Mouse (Mus musculus) olfactory bulb, adult 2 months (tissue): Measurements from ENCODE around the gene Daw1. TPM values are rescaled to one million over a fixed set of nuclear protein-coding genes. Genes with fewer than 3 reads are reported as not detected.

Source experiments
- H3K27ac ChIP-seq: fragments of 200-500 bp; 2 replicates; pipeline ENCODE4 v1.5.1; 2012; ENCODE audit warnings: low read depth, low read length; ENCODE audit not compliant: insufficient read depth
- H3K4me1 ChIP-seq: fragments of 200-500 bp; 2 replicates; pipeline ENCODE4 v1.6.1; 2012; ENCODE audit warnings: low read length; ENCODE audit not compliant: control insufficient read depth, insufficient read depth
- H3K4me3 ChIP-seq: fragments of 200-500 bp; 2 replicates; pipeline ENCODE4 v1.5.1; 2012; ENCODE audit warnings: mild to moderate bottlenecking, low read depth, low read length, moderate library complexity; ENCODE audit not compliant: insufficient read depth
- CTCF ChIP-seq: fragments of 200-500 bp; IDR thresholded peaks from 2 replicates; pipeline ENCODE4 v1.5.1; 2012; ENCODE audit warnings: low read depth, mild to moderate bottlenecking, low read length, moderate library complexity; ENCODE audit not compliant: insufficient read depth
- POLR2A ChIP-seq: fragments of 200-500 bp; IDR thresholded peaks from 2 replicates; pipeline ENCODE4 v1.6.1; 2012; ENCODE audit warnings: mild to moderate bottlenecking, low read depth, low read length, moderate library complexity; ENCODE audit not compliant: insufficient read depth
- WGBS: fragments of 180-500 bp; shearing (Covaris S2); methylation state at CpG from one replicate; pipeline ENCODE4 v1.1.7; 2018; 5-methylcytosine and 5-hydroxymethylcytosine counted together
- polyA plus RNA-seq: library from polyadenylated mRNA; stranded (reverse); fragments of >200 nt; gene quantifications from 2 replicates; pipeline ENCODE4 v1.2.4, GENCODE M21; 2012; ENCODE audit warnings: low replicate concordance; ENCODE audit not compliant: missing spikeins, insufficient read depth, insufficient read length

Daw1 gene
- polyA plus RNA-seq, 1 experiment = not detected

DNA sequence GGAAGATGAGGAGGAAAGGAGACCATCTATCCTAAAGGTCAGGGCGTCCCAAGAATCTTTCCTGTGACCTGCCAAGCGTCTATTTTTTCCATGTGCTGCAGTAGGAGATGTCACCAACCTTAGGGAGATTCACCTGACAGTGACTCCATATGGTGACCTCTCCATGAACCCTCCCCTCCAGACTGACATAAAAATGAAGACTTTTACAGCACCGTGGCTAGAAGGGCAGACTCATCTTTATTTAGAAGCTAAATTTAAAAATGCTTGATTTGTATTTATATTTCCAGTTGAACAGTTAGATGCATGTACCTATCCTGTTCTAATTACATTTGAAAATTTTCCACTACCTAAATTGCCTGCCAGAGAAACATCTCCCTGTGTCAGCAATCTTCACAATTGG, 68.4 kb downstream of the Daw1 start:
- no peaks in the 10 kb centered on the region for H3K4me1 ChIP-seq
- WGBS = 91% methylated on average over 3 of the region's 3 CpGs
- no peak overlapping the region for H3K27ac ChIP-seq
- H3K4me3 ChIP-seq = no peak overlapping the region
- TF ChIP-seq CTCF (no peak), POLR2A (no peak)

DNA sequence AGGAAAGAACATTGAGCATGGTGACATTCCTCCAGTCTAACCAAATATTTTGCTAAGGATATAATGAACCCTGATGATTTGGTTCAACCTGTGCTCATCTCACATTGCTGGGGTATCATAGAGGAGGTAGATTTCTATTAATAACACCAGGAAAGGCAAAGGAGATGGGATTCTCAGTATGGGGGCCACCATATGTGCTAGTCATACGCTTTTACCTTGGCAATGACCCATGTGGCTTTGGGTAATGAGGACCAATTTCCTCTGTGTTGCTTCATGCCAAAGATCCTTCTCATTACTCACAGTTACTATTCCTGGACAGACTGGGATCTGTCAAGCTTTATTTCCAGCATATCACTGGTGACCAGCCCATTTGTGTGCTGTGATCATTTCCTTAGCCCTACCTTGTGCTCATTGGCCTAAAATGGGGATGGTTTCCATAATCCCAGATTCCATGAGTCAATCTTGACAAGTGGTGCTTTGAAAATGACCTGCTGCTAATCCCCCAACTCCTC, 88.7 kb downstream of the Daw1 start:
- H3K27ac ChIP-seq = no peak overlapping the region
- H3K4me1 ChIP-seq = no peaks in the 10 kb centered on the region
- 84% methylated on average over 1 of the region's 1 CpGs for WGBS
- H3K4me3 ChIP-seq = no peak overlapping the region
- no peak for TF ChIP-seq CTCF
- TF ChIP-seq POLR2A = no peak

DNA sequence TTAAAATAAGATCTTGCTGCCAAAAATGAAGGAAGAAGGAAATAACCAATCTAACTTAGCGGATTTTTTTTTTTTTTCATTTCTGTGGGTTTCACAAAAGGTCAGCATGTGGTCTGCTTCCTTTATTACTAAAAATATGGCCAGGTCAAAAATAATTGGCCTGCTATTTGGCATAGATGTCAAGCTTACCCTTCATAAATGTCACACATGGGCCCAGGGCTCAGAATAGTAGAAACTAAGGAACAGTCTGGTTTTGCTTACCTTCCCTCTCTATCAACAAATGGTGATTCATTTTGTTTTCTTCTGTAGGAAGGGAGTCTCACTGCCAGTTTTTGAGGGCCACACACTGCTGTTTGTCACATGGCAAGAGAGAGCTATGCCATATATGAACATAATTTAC, 92.2 kb downstream of the Daw1 start:
- TF ChIP-seq CTCF (no peak), POLR2A (no peak)
- H3K4me1 ChIP-seq = no peaks in the 10 kb centered on the region
- H3K27ac ChIP-seq = no peak overlapping the region
- no peak overlapping the region for H3K4me3 ChIP-seq
- WGBS = 86% methylated on average over 1 of the region's 1 CpGs

Other genes with a start within 250 kb of the Daw1 start
- not detected in 2 replicates for gene A030005L19Rik, start 246.4 kb upstream of the Daw1 start, polyA plus RNA-seq
- gene A030014E15Rik, start 234.8 kb upstream of the Daw1 start, polyA plus RNA-seq = not detected in 2 replicates
- not detected in 2 replicates for gene Gm6217, start 228.4 kb upstream of the Daw1 start, polyA plus RNA-seq
- not detected in 2 replicates for gene A030003K21Rik, start 216.4 kb upstream of the Daw1 start, polyA plus RNA-seq
- not detected in 2 replicates for gene Gm7544, start 203.7 kb upstream of the Daw1 start, polyA plus RNA-seq
- gene Gm47955, start 199.5 kb upstream of the Daw1 start, polyA plus RNA-seq = not detected in 2 replicates
- gene Gm47959, start 159.2 kb upstream of the Daw1 start, polyA plus RNA-seq = not detected in 2 replicates
- not detected in 2 replicates for gene Slc19a3, start 121.3 kb upstream of the Daw1 start, polyA plus RNA-seq
- not detected in 2 replicates for gene Krtap28-10, start 117.3 kb upstream of the Daw1 start, polyA plus RNA-seq
- not detected in 2 replicates for gene Gm47969, start 114.8 kb upstream of the Daw1 start, polyA plus RNA-seq
- gene A030005K14Rik, start 100.4 kb upstream of the Daw1 start, polyA plus RNA-seq = not detected in 2 replicates
- not detected in 2 replicates for gene Krtap28-13, start 98.8 kb upstream of the Daw1 start, polyA plus RNA-seq
- not detected in 2 replicates for gene Ccl20, start 43.0 kb upstream of the Daw1 start, polyA plus RNA-seq
- gene Sphkap, start 248.4 kb downstream of the Daw1 start, polyA plus RNA-seq = not detected in 2 replicates